Mouse (Mus musculus) inflammation-experienced regulatory T-cells (primary cell): ENCODE results near the gene Ccdc15. TPM values are rescaled to one million over a fixed set of nuclear protein-coding genes. Genes with fewer than 3 reads are reported as not detected.

Experiments used
- polyA plus RNA-seq, 2 experiments: library from polyadenylated mRNA; unstranded; fragments of 100-300 nt; shearing (Covaris generic); gene quantifications; one replicate each; pipeline ENCODE4 v1.2.1; 2017

The Ccdc15 gene
- 1 to 10 TPM; 6.3 to 7.1 TPM for polyA plus RNA-seq

DNA sequence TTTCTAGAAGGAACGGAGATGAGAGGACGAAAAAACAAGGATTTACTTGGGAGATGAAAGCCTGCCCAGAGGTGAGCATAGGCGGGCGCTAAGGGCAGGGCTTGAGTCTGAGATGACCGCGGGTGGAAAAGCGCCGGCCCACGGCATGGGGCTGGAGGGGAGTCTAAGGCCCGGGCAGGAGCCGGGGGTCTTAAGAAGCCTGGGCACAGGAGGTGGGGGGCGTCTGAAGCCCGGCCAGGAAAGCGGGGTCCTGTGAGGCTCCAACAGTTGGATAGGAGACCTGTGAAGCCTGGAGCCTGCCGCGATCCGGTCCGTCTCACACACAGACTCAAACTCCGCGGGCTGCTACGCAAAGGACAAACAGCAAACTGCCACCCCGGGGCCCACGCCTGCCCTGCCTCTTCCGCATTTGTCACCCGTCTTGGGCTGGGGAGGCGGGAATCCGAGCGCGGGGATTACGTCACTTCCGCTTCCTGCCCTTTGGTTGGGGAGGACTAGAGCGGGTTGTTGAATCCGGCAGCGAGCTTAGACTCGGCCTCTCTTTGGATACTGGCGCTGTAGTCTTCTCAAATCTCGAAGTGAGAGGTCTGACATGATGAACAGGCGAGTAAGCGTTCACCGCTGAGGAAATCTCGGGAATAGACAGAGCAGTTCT lies at the start of gene Ccdc15:
Ccdc15 (minus strand) TSS at position 445 of the 655 bp plus-strand sequence.

DNA sequence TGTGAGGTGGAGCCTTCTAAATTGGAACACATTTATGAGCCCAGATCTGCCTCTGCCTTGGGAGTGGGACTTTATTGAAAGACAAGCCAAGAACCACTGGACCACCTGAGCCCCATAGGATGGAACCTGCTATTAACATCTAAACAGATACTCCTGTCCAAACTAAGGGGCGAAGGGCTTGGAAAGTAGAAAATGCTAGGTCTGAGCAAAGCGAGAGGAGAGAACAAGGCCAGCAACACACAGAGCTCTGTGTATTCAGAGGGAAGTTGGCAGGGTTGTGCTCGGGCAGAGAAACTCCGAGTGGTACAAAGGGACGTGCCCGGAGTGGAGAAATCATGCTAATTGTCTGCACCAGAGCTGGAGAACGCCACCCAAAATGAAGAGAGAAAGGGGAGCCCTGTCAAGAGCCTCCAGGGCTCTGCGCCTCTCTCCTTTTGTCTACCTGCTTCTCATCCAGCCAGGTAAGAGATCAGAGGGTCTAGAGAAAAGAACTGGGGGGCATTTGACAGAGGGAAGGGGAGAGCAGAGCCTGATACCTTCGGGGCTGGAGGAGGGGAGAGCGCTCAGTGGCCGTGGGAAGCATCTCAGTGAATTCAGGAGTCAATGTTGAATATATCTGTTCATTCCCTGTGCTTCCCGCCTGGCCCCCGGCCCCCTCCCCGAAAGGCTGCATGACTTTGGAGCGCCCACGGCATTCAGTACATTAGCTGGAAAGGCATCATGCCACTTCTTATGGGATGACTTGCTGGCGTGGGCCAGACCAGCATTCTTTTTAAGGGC lies 19.3 kb upstream of the Ccdc15 start, which contains the start of gene Hepacam:
Hepacam (plus strand) TSS at position 51 of the 780 bp plus-strand sequence.

GRCm38 (mm10) chr9:37255149-37255888 lies 92.9 kb downstream of the Ccdc15 start, which contains the start of gene Slc37a2:
TSS of gene Slc37a2 (minus strand) at chr9:37255738.

Other genes with a start within 250 kb of the Ccdc15 start
- under 1 TPM; 0.11 to 0.45 TPM for gene Pknox2, start 201.0 kb downstream of the Ccdc15 start, polyA plus RNA-seq
- 1 to 10 TPM; 1.9 to 5.0 TPM for gene Tmem218, start 140.2 kb downstream of the Ccdc15 start, polyA plus RNA-seq
- gene Slc37a2, start 92.7 kb downstream of the Ccdc15 start, polyA plus RNA-seq: 1 to 10 TPM; 4.1 to 6.7 TPM
- under 1 TPM in 1 of 2 experiments, not detected in 1; 0.05 TPM for gene Hepacam, start 18.9 kb upstream of the Ccdc15 start, polyA plus RNA-seq
- gene Robo4, start 53.5 kb upstream of the Ccdc15 start, polyA plus RNA-seq: not detected
- gene Robo3, start 84.8 kb upstream of the Ccdc15 start, polyA plus RNA-seq: 1 to 10 TPM in 1 of 2 experiments, under 1 TPM in 1; 0.17 to 1.3 TPM
- gene Msantd2, start 140.9 kb upstream of the Ccdc15 start, polyA plus RNA-seq: 10 to 100 TPM; 23.8 to 28.9 TPM
- under 1 TPM; 0.37 to 0.92 TPM for gene Esam, start 179.6 kb upstream of the Ccdc15 start, polyA plus RNA-seq
- gene Vsig2, start 190.8 kb upstream of the Ccdc15 start, polyA plus RNA-seq: 1 to 10 TPM in 1 of 2 experiments, under 1 TPM in 1; 0.28 to 5.9 TPM
- gene Nrgn, start 204.5 kb upstream of the Ccdc15 start, polyA plus RNA-seq: 10 to 100 TPM in 1 of 2 experiments, 1 to 10 TPM in 1; 1.6 to 14.9 TPM
- gene Siae, start 207.3 kb upstream of the Ccdc15 start, polyA plus RNA-seq: 10 to 100 TPM; 14.9 to 16.8 TPM